Mouse (Mus musculus) kidney, adult 2 months (tissue): ENCODE data around the gene Tbc1d17.
A peak's percentile ranks its signal among the peaks of the same experiment; 100 is the strongest.

Source experiments
- CTCF ChIP-seq: fragments of 200-500 bp; conservative IDR thresholded peaks from 2 replicates; pipeline ENCODE4 v1.5.1; 2011; ENCODE audit warnings: low read depth, mild to moderate bottlenecking, control low read depth, low read length, moderate library complexity, mixed read lengths; ENCODE audit not compliant: insufficient read depth, insufficient read length
- POLR2A ChIP-seq: fragments of 200-500 bp; IDR thresholded peaks from one replicate; pipeline ENCODE4 v1.6.1; 2011; ENCODE audit warnings: low read depth, low read length, control low read depth

DNA sequence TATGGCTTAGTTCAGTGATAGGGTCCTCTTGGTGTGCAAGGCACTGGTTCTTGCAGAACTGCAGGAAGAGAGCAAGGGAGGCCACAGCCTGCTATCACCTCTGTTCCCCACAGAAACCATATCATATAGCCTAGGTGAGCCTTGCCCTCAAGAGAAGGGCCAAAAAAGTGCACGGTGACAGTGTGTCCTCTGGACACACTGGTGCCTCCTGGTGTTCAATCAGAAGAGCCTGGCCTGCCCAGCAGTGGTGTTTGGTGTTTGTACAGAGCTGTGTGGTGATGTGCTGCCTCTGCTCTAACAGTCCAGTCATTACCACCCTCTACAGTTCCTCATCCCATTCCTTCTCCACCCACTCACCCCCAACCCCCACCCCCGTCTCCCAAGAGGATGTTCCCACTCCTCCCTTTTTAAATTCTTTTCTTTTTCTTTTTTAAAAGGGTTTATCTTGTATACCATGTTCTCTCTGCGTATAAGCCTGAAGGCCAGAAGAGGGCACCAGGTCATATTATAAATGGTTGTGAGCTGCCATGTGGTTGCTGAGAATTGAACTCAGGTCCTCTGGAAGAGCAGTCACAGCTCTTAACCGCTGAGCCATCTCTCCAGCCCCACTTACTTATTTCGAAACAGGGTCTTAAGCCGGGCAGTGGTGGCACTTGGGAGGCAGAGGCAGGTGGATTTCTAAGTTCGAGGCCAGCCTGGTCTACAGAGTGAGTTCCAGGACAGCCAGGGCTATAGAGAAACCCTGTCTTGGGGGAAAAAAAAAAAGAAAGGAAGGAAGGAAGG, 27.0 kb downstream of the Tbc1d17 start:
- TF ChIP-seq CTCF = peak; percentile 36; the same call in 1 of the 2 replicates
- no peak for TF ChIP-seq POLR2A
